Mouse (Mus musculus) kidney, postnatal 25 days (tissue): Measurements from ENCODE around the gene Gk2.

Experiments
- DNase-seq, 2 experiments: peaks; one replicate each; pipeline ENCODE4 v3.0.0; 2021; ENCODE audit warnings: mixed read lengths in 2 of 2

Gene Gk2

GRCm38 (mm10) chr5:97456816-97457215 is at the start of gene Gk2:
Gene Gk2, minus strand, starts transcription at chr5:97457021.
- DNase-seq: no peak

DNA sequence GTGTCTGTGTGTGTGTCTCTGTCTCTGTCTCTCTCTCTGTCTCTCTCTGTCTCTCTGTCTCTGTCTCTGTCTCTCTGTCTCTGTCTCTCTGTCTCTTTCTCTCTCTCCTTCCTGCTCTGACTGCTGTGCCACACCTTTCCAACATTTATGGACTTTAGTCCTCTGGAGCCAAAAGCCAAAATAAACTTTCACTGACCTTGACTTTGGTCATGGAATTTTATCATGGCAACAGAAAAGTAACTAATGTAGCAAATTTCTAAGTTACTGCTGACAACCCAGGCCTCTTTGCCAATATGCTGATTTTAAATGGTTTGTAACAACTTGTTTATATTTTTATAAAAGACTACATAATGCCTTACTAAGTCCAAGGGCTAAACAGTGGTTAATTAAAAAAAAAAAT is 41.2 kb upstream of the Gk2 start:
- DNase-seq: no peak

GRCm38 (mm10) chr5:97495488-97496092 is 38.8 kb upstream of the Gk2 start:
- no peak for DNase-seq

DNA sequence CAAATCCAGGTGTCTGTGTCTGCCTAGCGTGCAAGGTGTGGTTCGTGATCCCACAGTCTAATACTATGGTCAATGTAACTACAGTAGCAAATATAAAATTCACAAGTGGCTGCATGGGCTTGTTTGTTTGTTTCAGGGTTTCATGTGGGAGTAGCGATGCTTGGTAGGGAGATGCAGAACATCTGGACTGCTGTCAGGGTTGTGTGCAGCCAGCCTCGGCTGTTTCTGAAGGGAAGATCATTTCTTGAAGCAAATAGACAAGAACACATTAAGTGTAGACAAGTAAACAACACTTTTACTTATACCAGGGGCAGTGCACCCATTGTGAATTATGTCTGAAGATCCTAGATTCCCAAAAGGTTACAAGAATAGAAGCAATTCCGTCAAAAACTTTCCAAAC is 36.6 kb upstream of the Gk2 start:
- no peak for DNase-seq

DNA sequence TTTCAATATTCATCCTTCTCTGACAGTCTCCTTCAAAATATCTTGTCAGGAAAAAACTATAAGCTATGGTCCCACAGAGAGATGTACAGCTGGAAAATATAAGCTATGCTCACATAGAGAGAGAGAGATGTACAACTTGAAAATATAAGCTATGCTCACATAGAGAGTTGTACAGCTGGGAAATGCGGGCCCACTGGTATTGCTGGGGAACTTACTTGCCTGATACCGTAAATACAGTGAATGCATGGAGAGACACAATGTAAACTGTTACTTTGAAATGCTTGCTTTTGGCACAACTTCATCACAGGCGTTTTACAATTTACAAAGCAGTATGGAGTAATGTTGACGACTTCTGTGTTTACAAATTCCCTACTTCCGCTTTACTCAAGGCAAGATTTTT is 29.3 kb upstream of the Gk2 start:
- DNase-seq: no peak

DNA sequence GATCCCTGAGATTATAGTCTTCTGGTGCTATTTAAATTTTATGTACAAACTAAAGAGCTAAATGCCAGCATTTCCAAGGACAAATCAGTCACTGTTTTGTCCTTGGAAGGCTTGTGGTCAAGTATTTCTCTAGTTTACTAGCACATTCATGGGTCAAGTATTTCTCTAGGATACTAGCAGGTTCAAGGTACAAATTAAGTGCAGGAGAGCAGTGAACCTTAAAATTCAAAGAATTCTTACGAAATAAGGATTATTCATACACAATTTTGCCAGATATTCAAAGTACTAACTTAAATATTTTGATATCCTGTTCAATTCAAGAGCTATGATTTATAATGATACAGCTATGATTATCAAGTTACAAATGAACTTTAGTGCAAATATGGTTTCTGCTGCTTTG is 23.2 kb upstream of the Gk2 start:
- DNase-seq: no peak

DNA sequence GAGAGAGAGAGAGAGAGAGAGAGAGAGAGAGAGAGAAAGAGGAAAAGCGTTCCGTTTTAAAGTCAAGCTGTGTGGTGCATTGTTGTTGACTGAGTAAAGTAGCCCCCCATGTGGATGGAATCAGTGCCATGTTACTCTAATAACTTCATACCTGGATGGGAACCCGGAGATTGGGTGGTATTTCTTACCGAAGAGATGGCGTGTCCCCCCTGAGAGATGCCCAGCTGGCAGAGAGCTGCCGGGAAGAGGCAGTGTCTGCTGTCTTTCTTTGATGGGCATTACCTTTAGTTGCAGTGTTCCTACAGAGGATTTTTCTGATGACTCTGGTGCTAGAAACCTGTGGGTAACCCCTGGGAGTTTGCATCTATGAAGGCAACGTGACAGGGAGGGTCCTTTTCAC is 10.4 kb upstream of the Gk2 start:
- no peak for DNase-seq

DNA sequence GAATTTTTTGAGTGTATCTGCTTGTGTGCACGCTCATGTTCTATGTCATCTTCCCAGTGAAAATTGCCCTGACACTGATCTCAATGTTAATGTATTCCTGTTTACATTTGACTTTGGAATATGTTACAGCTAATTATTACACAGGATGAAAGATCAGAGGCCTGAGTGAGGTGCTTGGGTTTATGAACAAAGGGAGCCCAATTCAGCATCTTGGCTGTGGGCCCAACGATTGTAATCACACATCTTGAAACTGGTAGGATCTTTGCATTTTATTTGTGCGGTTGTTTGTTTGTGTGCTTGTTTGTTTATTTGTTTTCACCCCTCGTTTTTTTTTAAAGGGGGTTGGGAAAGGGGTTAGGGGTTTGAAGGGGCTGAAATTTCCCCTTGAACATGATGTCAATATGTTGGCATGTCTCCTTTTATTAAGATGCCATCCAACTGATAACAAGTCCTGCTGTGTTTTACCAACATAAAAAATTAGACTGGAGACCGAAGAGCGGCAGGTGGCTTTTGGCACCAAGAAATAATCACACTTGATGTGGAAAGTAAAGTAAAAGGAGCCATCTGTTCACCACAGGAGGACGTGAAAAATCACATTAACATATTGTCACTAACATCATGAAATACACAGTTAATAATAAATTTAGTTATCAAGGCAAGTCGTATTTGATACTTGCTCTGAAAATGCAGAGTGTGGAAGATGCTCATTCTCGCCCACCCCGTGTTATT is 9.8 kb upstream of the Gk2 start:
- DNase-seq: no peak

GRCm38 (mm10) chr5:97465956-97466355 is 9.1 kb upstream of the Gk2 start:
- DNase-seq: no peak

GRCm38 (mm10) chr5:97462856-97463255 is 6.0 kb upstream of the Gk2 start:
- no peak for DNase-seq

DNA sequence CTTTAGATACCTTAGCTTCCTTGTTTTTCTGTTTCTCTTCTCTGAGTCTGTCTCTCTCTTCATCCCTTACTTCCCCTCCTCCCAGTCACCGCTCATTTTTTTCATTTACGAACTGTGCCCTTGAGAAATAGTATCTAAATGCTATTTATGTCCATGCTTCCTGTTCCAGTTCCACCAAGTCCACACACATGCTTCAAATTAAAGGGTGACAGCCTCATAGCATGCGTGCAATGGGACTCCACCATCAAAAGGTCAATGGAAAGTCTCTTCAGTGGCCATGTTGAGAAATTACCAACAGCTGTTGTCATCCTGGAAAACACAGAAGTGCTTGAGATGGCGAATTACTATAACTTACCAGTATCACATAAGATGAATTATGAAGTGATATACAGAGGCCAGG is 5.4 kb downstream of the Gk2 start:
- DNase-seq: no peak

- no peak for DNase-seq
Observed at GRCm38 (mm10) chr5:97444191-97444590, 12.6 kb downstream of the Gk2 start.

- DNase-seq: no peak
Observed at GRCm38 (mm10) chr5:97432512-97432911, 24.3 kb downstream of the Gk2 start.

- no peak for DNase-seq
Observed at GRCm38 (mm10) chr5:97429976-97430375, 26.8 kb downstream of the Gk2 start.

GRCm38 (mm10) chr5:97421669-97422068 is 35.2 kb downstream of the Gk2 start:
- no peak for DNase-seq

GRCm38 (mm10) chr5:97417185-97417584 is 39.6 kb downstream of the Gk2 start:
- DNase-seq: no peak

GRCm38 (mm10) chr5:97415837-97416236 is 41.0 kb downstream of the Gk2 start:
- no peak for DNase-seq

DNA sequence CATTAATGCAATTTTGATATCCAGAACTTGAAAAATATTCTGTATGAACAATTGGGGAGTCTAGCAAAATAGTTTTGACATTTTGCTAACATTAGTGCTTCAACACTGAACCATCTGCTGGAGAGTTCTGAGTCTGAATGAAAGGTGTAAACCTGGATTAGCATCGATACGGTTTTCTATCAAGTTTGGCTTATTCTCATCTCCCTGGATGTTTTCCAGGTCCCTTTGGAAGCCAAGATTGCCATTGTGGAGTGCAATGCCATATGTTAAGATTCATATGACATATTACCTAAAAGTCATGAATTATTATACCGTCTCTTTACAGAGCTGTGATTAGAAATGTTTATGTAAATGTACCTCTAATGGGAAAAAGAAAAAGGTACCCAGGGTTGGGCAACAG is 43.1 kb downstream of the Gk2 start:
- DNase-seq: no peak

- no peak for DNase-seq
Observed at GRCm38 (mm10) chr5:97410190-97410589, 46.6 kb downstream of the Gk2 start.

DNA sequence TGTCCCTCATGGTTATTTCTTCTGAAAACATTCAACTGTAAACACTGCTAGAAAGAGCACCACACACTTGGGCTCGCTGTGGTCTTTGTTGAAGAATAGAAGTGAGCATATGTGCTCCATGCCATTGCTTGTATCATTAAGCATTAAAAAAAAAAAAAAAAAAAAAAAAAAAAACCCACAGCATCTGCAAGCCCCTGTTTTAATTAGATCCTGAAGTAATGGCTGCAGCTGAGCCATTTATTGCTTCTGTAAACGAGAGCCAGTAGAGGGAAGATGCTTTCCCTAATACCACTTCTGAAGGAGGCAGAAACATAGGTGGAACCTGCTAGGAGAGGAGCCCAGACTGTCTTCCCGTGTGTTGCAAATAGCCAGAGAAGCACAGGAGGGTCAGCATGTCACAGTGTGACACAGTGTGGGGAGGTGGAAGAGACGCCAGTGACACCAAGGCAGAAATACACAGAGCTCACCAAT is 47.6 kb downstream of the Gk2 start:
- no peak for DNase-seq
